Mouse (Mus musculus): ENCODE results near the gene Phospho2. TPM values are rescaled to one million over a fixed set of nuclear protein-coding genes. Genes with fewer than 3 reads are reported as not detected.

Gene Phospho2
- 22.1 TPM for total RNA-seq (2023)

GRCm38 (mm10) chr2:69789429-69790069 is at the start of gene Phospho2, which contains the start of gene Ccdc173:
Phospho2 (plus strand) TSS chr2:69789623.
Ccdc173 (minus strand) TSS chr2:69789575.

GRCm38 (mm10) chr2:69821711-69822110 is 32.3 kb downstream of the Phospho2 start, which contains the start of gene Klhl23:
Klhl23 (plus strand) TSS chr2:69821944.

Other genes starting within 250 kb of the Phospho2 start
- gene Lrp2, start 203.6 kb upstream of the Phospho2 start, total RNA-seq (2023), result not detected
- gene Bbs5, start 142.5 kb upstream of the Phospho2 start, total RNA-seq (2023), result 1.2 TPM
- 0.64 TPM for gene Klhl41, start 119.5 kb upstream of the Phospho2 start, total RNA-seq (2023)
- gene Fastkd1, start 76.1 kb upstream of the Phospho2 start, total RNA-seq (2023), result 18.5 TPM
- gene Ppig, start 67.1 kb upstream of the Phospho2 start, total RNA-seq (2023), result 88.9 TPM
- gene Ccdc173, start within 50 bp of the Phospho2 start, total RNA-seq (2023), result 4.1 TPM
- not detected for gene Klhl23, start 32.3 kb downstream of the Phospho2 start, total RNA-seq (2023)
- gene Ssb, start 71.9 kb downstream of the Phospho2 start, total RNA-seq (2023), result 190 TPM
- gene Mettl5, start 96.0 kb downstream of the Phospho2 start, total RNA-seq (2023), result 17.8 TPM
- gene Ubr3, start 107.6 kb downstream of the Phospho2 start, total RNA-seq (2023), result 58.9 TPM
- gene Myo3b, start 249.5 kb downstream of the Phospho2 start, total RNA-seq (2023), result 2.9 TPM